Mouse (Mus musculus): Measurements from ENCODE around the gene Extl1. TPM values are rescaled to one million over a fixed set of nuclear protein-coding genes. Genes with fewer than 3 reads are reported as not detected.

The Extl1 gene
- polyA plus RNA-seq, 1 experiment from 2014 or later: 0.36 TPM

- peaks cover 10% of the 10 kb centered on the region; the same call in 1 of the 2 replicates for H3K4me1 ChIP-seq
- no peak overlapping the region for H3K4me3 ChIP-seq
- H3K9me3 ChIP-seq (replicated peaks): no peaks in the 10 kb centered on the region
- no peaks in the 10 kb centered on the region for H3K36me3 ChIP-seq
- peak overlapping the region; percentile 35; the same call in 1 of the 2 replicates for H3K4me2 ChIP-seq
- no peak for ATAC-seq
- no peak overlapping the region for H3K9ac ChIP-seq
- WGBS (ENCODE audit: insufficient replicate concordance): 69% methylated on average over 2 of the region's 2 CpGs
- no peak overlapping the region for H3K27ac ChIP-seq
- peaks cover 4% of the 10 kb centered on the region; the same call in 1 of the 2 replicates for H3K27me3 ChIP-seq (replicated peaks)
These were observed 76.7 kb downstream of the Extl1 start for GRCm38 (mm10) chr4:134306963-134307362.

Other genes starting within 250 kb of the Extl1 start
- 37.5 and 38.0 TPM in 2 replicates for gene Cep85, start 196.7 kb downstream of the Extl1 start, polyA plus RNA-seq (2016; fragmentation: Nextera tagmentation; extraction: Ambion mirVana)
- gene Gm7534, start 180.8 kb downstream of the Extl1 start, polyA plus RNA-seq (2016; fragmentation: Nextera tagmentation; extraction: Ambion mirVana): not detected in 2 replicates
- not detected in 2 replicates for gene Catsper4, start 156.5 kb downstream of the Extl1 start, polyA plus RNA-seq (2016; fragmentation: Nextera tagmentation; extraction: Ambion mirVana)
- 0.19 TPM in 1 of 2 replicates, not detected in the other for gene Cnksr1, start 145.5 kb downstream of the Extl1 start, polyA plus RNA-seq (2016; fragmentation: Nextera tagmentation; extraction: Ambion mirVana)
- 0.30 and 0.48 TPM in 2 replicates for gene E130218I03Rik, start 140.2 kb downstream of the Extl1 start, polyA plus RNA-seq (2016; fragmentation: Nextera tagmentation; extraction: Ambion mirVana)
- 15.7 and 16.5 TPM in 2 replicates for gene Zfp593, start 138.3 kb downstream of the Extl1 start, polyA plus RNA-seq (2016; fragmentation: Nextera tagmentation; extraction: Ambion mirVana)
- not detected in 2 replicates for gene Gm30191, start 136.9 kb downstream of the Extl1 start, polyA plus RNA-seq (2016; fragmentation: Nextera tagmentation; extraction: Ambion mirVana)
- gene Grrp1, start 129.7 kb downstream of the Extl1 start, polyA plus RNA-seq (2016; fragmentation: Nextera tagmentation; extraction: Ambion mirVana): 1.5 and 1.8 TPM in 2 replicates
- 14.9 and 16.4 TPM in 2 replicates for gene Pdik1l, start 96.0 kb downstream of the Extl1 start, polyA plus RNA-seq (2016; fragmentation: Nextera tagmentation; extraction: Ambion mirVana)
- 0.20 and 0.23 TPM in 2 replicates for gene Trim63, start 68.7 kb downstream of the Extl1 start, polyA plus RNA-seq (2016; fragmentation: Nextera tagmentation; extraction: Ambion mirVana)
- not detected in 2 replicates for gene Slc30a2, start 40.7 kb downstream of the Extl1 start, polyA plus RNA-seq (2016; fragmentation: Nextera tagmentation; extraction: Ambion mirVana)
- gene Pafah2, start 12.5 kb upstream of the Extl1 start, polyA plus RNA-seq (2016; fragmentation: Nextera tagmentation; extraction: Ambion mirVana): 4.7 and 5.2 TPM in 2 replicates
- 558 and 570 TPM in 2 replicates for gene Stmn1, start 84.5 kb upstream of the Extl1 start, polyA plus RNA-seq (2016; fragmentation: Nextera tagmentation; extraction: Ambion mirVana)
- gene Paqr7, start 112.8 kb upstream of the Extl1 start, polyA plus RNA-seq (2016; fragmentation: Nextera tagmentation; extraction: Ambion mirVana): 6.5 and 7.2 TPM in 2 replicates
- 26.9 and 27.6 TPM in 2 replicates for gene Aunip, start 127.1 kb upstream of the Extl1 start, polyA plus RNA-seq (2016; fragmentation: Nextera tagmentation; extraction: Ambion mirVana)
- gene Mtfr1l, start 151.5 kb upstream of the Extl1 start, polyA plus RNA-seq (2016; fragmentation: Nextera tagmentation; extraction: Ambion mirVana): 69.3 and 72.1 TPM in 2 replicates
- 12.5 and 14.1 TPM in 2 replicates for gene Selenon, start 168.3 kb upstream of the Extl1 start, polyA plus RNA-seq (2016; fragmentation: Nextera tagmentation; extraction: Ambion mirVana)

All from liver, embryonic 12.5 days (tissue).